Mouse (Mus musculus) spleen, postnatal 14 days (tissue): Measurements from ENCODE around the gene Nrxn2.

Experiments used
- DNase-seq, 2 experiments: peaks; one replicate each; pipeline ENCODE4 v3.0.0; 2021 to 2022; ENCODE audit warnings: low spot score in 2 of 2

The Nrxn2 gene

GRCm38 (mm10) chr19:6416894-6417761 is 1.4 kb upstream of the Nrxn2 start:
- no peak for DNase-seq

DNA sequence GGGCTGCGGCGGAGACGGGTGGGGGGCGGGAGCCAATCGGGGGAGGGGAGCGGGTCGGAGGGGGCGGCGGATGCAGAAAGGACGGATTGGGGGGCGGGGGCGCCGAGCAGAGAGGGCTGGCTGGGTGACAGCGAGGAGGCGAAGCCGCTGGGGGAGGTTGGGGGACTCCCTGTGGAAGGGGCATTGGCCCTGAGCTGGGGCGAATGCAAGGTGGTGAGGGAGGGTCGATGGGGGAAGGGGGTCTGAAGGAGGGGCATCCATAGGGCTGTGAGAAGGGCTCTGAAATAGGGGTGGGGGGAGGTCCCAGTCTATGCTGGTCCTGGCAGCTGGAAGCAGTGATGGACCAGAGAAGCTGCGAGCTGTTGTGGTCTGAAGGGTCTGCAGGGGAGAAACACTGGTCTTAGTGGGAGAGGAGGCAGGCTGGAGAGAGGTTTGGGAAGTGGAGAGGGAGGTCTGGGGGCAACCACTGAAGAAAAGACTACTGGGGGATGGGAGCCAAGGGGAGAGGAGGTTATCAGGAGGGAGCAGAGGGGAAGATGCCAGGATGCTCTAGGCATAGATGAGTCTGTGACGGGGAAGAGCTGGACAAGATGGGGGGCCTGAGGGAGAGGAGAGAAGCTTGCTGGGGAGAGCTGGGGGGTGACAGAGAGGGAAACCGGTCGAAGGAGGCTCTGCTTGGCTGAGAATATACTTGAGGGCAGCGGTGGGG is 607 bp downstream of the Nrxn2 start:
- no peak for DNase-seq

DNA sequence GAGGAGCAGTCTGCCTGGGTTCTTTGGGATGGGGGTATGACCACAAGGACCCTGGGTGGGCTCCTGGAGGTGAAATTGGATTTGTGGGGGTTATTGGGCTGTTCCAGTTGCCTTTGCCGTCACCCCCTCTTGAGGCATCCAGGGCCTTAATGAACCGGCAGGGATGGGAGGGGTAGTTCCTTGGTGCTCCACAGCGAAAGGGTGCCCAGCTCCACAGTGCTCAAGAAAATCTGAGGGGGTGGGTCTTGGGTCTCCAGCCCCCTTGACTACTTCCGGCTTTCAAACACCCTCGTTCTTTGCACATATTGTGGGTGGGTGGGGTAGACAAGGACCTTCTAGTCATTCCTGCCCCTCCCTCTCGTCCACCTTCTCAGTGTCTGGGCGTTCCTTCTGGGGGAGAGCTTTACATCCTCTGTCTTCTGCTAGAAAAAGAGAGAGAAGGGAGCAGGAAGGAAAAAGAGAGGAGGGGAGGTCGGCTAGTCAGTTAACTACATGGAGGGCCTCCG is 1.3 kb downstream of the Nrxn2 start:
- no peak for DNase-seq

DNA sequence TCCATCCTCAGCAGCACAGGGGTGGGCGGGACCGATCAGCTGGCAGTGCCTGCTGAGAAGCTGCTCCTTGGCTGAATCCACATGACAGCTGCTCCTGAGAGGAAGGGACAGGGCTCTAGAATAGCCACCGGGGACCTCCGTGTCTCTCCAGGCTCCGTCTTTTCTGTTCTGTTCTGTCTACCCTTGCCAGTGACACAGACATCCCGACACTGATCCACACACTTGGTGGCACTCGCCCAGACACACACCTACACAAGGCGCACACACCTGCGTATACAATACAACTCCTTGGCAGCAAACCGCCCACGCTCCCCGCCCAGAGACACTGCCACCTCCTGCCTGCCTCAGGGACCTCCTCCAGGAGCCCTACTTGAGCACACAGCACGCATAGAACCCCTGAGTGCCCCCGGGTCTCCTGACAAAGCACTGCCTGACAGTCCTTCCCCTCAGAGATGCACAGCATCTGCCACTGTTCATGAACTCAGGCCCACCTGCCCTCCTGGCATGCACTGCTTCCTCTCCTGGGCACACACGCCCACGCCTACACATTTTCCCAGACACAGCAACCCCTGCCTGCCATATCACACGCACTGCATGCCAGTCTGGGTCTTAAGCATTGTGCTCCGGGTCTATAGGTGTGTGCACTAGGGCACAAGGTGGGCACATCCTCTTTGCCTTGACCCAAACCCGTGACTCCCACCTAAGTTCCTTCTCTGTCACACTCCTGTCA is 2.1 kb downstream of the Nrxn2 start:
- no peak for DNase-seq

DNA sequence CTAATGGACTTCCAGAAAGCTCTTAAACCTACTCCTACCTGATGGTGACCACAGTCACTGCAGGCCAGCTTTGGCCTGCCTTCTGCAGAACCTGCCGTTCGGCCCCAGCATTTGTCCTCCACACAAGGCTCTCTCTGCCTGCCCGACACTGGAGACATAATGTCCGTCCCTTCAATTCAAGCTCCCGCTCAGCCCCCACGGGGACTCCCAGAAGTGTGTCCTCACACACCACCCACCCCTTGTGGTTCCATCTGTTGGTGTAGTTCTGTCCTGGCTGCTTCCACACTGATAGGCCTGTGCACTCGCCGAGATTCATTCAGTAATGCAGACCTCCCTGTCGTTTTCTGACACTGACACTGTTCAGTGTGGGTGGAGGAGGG is 2.7 kb downstream of the Nrxn2 start:
- no peak for DNase-seq

DNA sequence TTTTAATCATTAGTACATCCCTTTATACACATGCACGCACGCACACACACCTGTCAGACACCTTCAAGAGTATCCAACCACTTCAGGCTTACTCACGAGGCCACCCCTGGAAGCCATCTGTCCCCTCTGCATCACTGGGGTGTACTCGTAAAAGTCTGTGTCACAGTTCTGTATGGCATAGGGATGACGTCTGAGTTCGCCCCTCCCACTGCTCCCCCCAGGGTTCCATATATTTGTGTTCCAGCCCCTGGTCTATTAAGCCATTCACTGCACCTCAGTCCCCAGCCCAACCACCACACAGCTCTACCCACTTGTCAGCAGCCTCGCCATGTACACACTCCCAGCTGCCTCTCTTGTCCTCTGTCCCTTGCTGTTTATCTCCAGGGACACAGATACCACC is 3.5 kb downstream of the Nrxn2 start:
- DNase-seq = no peak

GRCm38 (mm10) chr19:6423241-6423640 is 4.7 kb downstream of the Nrxn2 start:
- DNase-seq = no peak

DNA sequence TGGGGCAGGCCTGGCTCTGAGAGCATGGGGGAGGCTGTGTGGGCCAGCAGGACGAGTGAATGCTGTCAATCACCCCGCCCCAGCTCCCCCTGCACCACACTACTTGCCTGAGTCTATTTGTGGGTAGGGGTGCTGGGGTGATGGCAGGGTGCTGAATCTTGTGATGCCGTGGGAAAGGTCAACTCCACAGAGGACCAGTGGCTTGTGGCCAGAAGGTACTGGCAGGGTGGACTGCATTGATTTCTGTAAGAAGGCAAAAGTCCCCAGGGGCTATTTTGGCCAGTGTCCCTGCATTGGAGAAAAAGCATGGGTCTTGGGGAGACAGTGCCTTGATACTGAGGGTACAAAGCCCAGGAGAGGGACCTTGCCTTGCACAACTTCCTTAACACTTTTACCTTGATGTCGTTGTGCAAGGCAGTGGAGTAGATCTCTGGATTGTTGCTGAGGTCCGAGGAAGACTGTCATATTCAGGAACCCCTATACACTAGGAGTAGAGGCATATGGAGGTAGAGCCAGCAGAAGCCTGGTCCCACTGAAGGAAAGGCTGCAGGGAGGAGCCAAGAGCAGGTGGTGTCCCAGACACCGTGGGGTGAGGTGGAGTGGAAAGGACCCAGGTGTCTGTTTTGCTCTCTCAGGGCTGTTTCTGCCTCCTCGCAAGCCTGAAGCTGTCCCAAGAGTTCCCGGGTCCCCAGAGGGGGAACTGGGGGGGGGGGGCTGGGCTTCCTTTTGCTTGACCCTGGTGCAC is 5.8 kb downstream of the Nrxn2 start:
- no peak for DNase-seq

- DNase-seq = no peak
Measured at GRCm38 (mm10) chr19:6425595-6425994, 7.1 kb downstream of the Nrxn2 start.

DNA sequence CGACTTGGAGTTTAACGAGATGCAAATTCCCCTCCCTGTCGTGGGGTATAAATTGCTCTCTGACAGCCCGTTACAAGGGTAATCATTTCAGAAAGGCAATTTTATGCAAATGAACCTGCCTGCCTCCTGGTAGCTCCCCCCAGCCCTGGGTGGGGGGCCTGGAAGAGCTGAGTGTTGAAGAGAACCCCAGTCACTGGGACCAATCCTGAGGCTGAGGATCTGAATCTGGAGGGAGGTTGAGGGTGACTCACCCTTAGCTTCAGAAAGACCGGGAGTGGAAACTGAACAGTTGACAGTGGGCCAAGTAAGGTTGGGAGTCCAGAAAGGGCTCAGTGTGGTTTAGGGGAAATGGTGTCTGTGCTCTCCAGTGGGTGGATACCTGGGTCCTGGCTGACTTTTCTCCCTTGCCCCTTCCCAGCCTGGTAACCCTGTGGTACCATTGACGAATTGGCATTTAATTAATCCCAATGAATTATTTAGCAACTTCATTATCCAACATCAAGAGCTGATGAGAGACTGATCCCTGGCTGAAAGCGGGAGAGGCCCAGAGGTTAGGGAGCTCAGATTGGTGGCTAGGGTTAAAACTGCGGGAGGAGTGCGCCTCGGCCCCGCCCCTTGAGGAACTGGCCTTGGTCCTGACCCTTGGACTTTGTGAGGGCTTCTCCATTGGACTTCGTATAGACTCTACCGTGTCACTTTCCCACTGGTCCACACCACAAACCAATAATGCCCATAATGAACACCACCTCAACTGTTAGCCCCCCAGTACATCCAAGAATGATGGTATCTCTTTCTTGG is 8.4 kb downstream of the Nrxn2 start:
- peak in 1 of 2 experiments; percentile 43 for DNase-seq

DNA sequence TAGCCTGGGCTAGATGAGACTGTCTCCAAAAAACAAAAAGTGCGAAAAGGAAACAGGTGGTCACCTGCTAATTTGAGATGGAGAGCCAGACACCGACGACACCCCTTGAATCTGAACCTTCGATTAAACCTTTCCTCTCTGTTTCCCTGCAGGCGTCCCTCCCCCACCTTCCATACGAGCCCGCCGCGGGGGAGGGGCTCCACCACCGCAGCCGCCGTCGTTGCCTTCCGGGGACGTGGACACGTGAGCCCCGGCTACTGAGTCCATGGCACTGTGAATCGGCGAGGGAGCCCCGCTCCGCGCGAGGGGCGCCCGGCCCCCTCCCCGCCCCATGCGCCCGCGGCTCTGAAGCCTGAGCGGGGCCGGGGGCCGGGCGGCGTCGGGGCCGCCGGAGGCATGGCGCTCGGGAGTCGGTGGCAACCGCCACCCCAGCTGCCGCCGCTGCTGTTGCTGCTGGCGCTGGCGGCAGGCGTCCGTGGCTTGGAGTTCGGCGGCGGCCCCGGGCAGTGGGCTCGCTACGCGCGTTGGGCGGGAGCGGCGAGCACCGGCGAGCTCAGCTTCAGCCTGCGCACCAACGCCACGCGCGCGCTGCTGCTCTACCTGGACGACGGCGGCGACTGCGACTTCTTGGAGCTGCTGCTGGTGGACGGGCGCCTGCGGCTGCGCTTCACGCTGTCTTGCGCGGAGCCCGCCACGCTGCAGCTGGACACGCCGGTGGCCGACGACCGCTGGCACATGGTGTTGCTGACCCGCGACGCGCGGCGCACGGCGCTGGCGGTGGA is 9.3 kb downstream of the Nrxn2 start:
- DNase-seq = no peak

GRCm38 (mm10) chr19:6428501-6429200 is 10.1 kb downstream of the Nrxn2 start:
- no peak for DNase-seq

DNA sequence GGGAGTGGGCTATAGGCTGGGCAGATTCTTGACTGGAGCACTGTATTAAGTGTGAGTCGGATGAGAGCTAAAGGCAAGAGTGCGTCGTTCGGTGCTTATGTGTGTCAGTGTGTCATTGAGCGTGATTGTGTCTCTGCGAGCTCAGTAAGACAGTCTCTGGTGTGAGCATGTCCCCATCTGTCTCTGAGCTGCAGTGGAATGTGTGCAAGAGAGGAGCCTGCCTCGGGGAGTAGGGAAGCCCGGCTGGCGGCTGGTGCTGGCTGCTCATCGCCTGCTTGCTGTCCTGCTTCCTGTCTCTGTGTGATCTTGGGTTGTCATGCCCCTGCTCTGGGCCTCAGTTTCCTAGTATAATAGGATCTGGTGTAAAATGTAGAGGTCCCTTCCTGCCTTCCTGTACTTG is 24.5 kb downstream of the Nrxn2 start:
- no peak for DNase-seq

GRCm38 (mm10) chr19:6445761-6446423 is 27.4 kb downstream of the Nrxn2 start:
- no peak for DNase-seq

- no peak for DNase-seq
Measured at GRCm38 (mm10) chr19:6446736-6447437, 28.4 kb downstream of the Nrxn2 start.

DNA sequence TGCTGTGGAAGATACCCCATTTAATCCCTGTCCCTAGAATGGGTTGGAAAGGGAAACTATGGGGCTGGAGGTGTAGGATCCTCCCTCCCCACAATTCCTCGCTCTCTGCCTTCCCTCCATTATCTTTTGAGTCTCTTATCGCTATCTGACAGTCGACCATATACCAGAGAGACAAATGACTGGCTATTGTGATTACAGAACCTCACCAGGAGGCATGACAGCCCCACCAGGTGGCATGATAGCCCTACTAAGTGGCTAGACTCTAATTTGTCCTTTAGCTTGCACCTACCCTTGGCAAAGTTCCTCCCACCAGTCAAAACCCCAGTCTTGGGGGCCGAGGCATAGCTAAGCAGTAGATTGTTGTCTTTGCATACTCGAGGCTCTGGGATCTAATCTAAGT is 30.2 kb downstream of the Nrxn2 start:
- DNase-seq = no peak

DNA sequence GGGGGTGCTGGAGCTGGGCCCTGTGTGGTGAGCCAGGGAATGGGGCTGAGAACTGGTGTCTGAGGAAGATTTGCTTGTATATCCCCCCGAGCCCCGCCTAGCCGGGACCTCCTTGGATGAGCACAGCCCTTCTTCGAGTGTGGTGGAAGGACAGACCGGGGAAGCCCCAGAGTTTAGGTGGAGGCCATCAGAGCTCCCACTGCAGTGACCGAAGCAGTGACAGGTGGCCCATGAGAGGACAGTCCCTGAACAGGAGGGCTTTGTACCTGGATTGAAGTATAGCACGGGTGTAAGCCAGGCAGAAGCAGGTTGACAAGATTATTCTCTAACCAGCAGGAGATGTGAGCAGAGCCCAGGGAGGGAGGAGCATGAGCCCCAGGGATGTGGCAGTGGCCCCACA is 31.3 kb downstream of the Nrxn2 start:
- DNase-seq = no peak

GRCm38 (mm10) chr19:6452030-6452494 is 33.5 kb downstream of the Nrxn2 start:
- peak in 1 of 2 experiments; percentile 51 for DNase-seq
